Mouse (Mus musculus) natural killer cell, adult 2 months (primary cell): ENCODE measurements around the gene Ube2f.

ENCODE experiments used
- DNase-seq, 2 experiments: peaks; one replicate each; pipeline ENCODE4 v3.0.0; 2022; ENCODE audit warnings: low spot score in 2 of 2

The Ube2f gene

DNA sequence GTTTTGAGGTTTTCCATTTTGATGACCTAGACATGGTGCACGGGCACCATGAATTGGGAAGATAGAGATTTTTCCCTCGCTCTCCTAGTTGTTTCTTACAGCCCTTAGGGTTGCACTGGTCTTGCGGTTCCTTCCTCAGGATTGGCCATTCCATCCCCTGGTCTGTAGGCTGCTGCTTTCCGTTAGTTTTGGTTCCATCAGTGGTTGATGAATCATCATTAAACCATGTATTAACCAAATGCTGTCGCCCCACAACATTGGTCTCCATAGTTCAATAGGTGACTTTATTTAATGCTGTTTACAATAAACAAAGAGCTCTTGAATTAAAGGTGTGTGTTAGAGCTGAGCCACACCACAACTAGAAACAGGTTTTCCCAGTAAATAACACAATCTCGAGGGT, 12.4 kb upstream of the Ube2f start:
- DNase-seq, result no peak

GRCm38 (mm10) chr1:91239112-91239511, 11.0 kb upstream of the Ube2f start:
- DNase-seq, result peak; percentile 41 to 65

- no peak for DNase-seq
Measured at GRCm38 (mm10) chr1:91239800-91240199, 10.3 kb upstream of the Ube2f start.

DNA sequence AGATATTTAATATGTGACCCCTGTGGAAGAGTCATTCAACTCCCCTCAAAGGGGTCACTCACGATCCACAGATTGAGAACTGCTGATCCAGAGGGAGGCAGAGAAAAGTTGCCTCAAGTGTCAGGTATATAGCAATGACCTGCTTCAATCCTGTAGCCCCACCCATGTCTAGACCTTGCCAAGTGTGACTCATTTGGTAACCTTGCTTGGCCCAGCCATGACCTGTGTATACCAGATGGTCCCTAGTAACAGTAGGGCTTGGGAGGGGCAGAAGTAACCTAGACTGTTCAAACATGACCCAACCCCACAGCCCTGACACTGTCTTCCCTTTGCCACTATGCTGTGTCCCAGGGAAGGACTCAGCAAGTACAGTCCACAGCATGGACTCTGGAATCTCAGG, 9.4 kb upstream of the Ube2f start:
- no peak for DNase-seq

GRCm38 (mm10) chr1:91241249-91241648, 8.9 kb upstream of the Ube2f start:
- DNase-seq, result no peak

DNA sequence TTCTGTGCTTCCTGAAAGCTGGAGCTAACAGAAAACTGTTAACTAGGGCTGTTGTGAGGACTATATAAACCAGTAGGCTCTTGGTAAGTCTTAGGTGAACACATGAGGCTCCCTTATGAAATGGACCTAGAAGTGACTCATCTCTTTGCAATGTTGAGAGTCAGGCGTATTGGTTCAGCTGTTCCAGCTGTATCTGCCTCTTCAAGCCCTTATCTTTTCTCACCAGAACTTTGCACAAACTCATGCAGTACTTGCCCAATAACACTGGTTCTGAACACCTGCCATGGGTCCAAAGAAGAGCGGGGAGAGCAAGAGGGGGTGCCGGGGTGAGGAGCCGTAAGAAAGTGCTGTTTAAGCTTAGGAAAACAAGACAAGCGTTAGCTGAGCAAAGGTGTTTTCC, 1.9 kb upstream of the Ube2f start:
- DNase-seq, result no peak

GRCm38 (mm10) chr1:91248970-91249369, 1.1 kb upstream of the Ube2f start:
- DNase-seq, result no peak

GRCm38 (mm10) chr1:91250415-91251147, 477 bp downstream of the Ube2f start:
- peak in 1 of 2 experiments; percentile 9 for DNase-seq

GRCm38 (mm10) chr1:91251148-91251650, 1.1 kb downstream of the Ube2f start:
- DNase-seq, result no peak

GRCm38 (mm10) chr1:91251927-91252326, 1.8 kb downstream of the Ube2f start:
- DNase-seq, result peak; percentile 40 to 41

GRCm38 (mm10) chr1:91257918-91258317, 7.8 kb downstream of the Ube2f start:
- no peak for DNase-seq

GRCm38 (mm10) chr1:91259794-91260193, 9.7 kb downstream of the Ube2f start:
- DNase-seq, result no peak

DNA sequence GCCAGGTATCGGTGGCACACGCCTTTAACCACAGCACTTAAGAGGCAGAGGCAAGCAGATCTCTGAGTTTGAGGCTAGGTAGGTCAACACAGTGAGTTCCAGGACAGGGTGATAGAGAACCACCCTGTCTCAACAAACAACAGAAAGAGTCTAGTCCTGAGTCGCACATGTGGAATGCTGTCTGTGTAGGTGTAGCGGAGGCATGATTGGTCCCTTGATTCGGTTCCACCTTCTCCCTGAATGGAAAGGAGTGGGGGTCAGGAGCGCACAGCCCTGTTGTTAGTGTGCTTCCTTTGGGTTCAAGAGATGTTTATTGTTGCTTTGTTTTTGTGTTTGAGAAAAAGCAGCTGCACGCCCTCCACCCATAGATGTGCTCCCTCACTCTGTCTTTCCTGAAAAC, 12.4 kb downstream of the Ube2f start:
- DNase-seq, result no peak

DNA sequence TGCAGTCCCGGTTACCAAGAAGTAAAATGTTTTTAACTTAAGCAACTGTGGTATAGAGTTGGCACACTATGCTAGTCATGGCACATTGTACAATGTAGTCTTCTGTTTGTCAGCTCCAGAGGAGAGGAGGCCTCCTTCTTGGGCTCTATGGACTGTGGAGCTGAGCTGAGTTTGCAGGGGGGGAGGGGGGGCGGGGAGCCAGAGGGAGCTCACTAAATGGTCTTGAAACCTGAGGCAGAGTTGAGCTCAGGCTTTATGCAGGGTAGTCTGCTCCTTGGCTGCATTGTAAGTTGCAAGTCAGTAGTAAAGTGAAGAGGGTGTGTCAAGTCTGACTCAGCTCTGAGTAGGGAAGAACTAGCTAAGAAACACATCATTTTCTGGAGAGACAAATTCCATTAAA, 22.2 kb downstream of the Ube2f start:
- no peak for DNase-seq

DNA sequence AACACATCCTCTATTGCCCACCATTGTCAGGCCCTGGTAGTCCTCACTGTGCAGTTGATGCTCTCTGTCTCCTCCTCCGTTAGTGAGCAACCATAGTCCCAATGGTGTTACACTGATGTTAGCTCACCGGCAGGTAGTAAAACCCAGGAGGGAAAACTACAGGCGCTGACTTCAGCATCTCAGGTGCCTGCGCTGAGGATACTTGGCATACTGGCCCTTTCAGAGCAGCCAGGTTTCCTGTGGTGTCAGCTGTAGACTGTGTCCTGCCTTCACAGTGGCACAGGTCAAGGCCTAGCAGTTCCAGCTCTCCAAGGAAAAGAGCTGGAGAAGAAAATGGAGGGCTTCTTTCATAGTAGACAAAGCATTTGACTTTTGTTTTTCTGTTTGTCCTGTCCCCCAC, 26.5 kb downstream of the Ube2f start:
- no peak for DNase-seq

DNA sequence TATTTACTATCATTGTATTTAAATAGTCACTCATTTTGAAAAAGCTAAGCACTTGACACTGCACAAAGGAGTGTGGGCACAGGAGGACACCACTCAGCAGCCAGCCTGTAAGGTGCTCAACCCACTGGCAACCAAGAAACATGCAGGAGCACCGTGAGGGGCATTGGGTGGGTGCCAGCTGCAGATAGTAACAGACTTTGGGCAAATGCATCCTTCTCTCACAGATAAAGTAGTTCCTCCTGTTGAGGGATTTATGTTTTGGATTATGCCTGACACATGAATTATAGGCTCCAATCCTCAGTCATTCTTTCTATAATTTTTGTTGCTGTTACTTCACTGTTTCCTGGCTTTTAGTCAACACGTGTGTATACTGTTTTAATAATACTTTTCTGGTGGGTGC, 27.4 kb downstream of the Ube2f start:
- no peak for DNase-seq

- no peak for DNase-seq
Measured at GRCm38 (mm10) chr1:91278410-91279119, 28.5 kb downstream of the Ube2f start.

GRCm38 (mm10) chr1:91279126-91279525, 29.0 kb downstream of the Ube2f start:
- DNase-seq, result no peak

DNA sequence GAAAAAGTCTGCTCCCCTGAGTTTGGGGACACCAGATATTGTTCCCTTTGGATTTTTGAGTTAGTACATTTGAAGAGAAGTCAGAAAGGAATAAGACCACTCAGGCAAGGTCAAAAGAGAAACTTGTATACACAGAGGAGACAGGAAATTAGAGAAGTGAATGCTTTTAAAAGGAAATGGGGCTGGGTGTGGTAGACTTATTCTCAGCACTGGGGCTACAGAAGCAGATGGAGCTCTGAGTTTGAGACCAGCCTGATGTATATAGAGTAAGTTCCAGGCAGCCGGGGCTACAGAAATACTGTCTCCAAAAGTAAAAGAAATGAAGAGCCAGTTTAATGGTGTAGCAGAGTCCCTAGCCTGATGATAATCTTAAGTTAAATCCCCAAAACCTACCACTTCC, 32.5 kb downstream of the Ube2f start:
- no peak for DNase-seq

GRCm38 (mm10) chr1:91289375-91289774, 39.3 kb downstream of the Ube2f start:
- no peak for DNase-seq

- no peak for DNase-seq
Measured at GRCm38 (mm10) chr1:91292101-91292825, 42.2 kb downstream of the Ube2f start.

GRCm38 (mm10) chr1:91295544-91295943, 45.4 kb downstream of the Ube2f start:
- no peak for DNase-seq
